Comparison of ENCODE assay signal across 25 mouse cellular contexts in genomic region chr2:20949168-20949567, GRCm38 (mm10). TPM values are rescaled to one million over a fixed set of nuclear protein-coding genes. Genes with fewer than 3 reads are reported as not detected.
A peak's percentile ranks its signal among the peaks of the same experiment; 100 is the strongest.
DNase-seq lines count a peak whose midpoint lies in the region; ATAC-seq and TF ChIP-seq lines count a peak whose summit lies in the region.
"Had no signal": no experiment of that assay in that cellular context is flagged by ENCODE, and none has a peak within 500 bp of the region (broad histone marks: within the 10 kb centered on the region; RNA-seq: fewer than 3 reads in every experiment).

No protein-coding gene starts in this region.

- peaks cover 13% of the 10 kb centered on the region for H3K4me1 ChIP-seq in heart, postnatal 0 days (ENCODE audit: control insufficient read depth, insufficient read depth)
- H3K4me1 ChIP-seq in heart, embryonic 11.5 days (ENCODE audit: control insufficient read depth, insufficient read depth, low read length): peaks cover 5% of the 10 kb centered on the region; the same call in 1 of the 2 replicates
- H3K4me1 ChIP-seq in liver, embryonic 16.5 days (ENCODE audit: control insufficient read depth, low read depth, low read length): peaks cover 10% of the 10 kb centered on the region
- H3K4me1 ChIP-seq in intestine, embryonic 16.5 days (ENCODE audit: control insufficient read depth, insufficient read depth, low read length): peaks cover 18% of the 10 kb centered on the region
- H3K4me1 ChIP-seq in stomach, postnatal 0 days (replicated peaks; ENCODE audit: control insufficient read depth, insufficient read depth): no peaks in the 10 kb centered on the region

- peak overlapping the region; percentile 43; the same call in 1 of the 2 replicates for H3K27ac ChIP-seq in heart, postnatal 0 days (ENCODE audit: low read depth)
- H3K27ac ChIP-seq in heart, embryonic 11.5 days (ENCODE audit: low read depth, low read length): no peak overlapping the region
- no peak overlapping the region for H3K27ac ChIP-seq in liver, embryonic 16.5 days (ENCODE audit: low read length)
- no peak overlapping the region for H3K27ac ChIP-seq in intestine, embryonic 16.5 days (ENCODE audit: low read length)
- H3K27ac ChIP-seq in stomach, postnatal 0 days (replicated peaks): no peak overlapping the region
- H3K27ac ChIP-seq: forebrain, embryonic 10.5 days; forebrain, embryonic 13.5 days; heart, adult 2 months; heart, embryonic 10.5 days; hindbrain, embryonic 10.5 days; hindbrain, embryonic 13.5 days had no signal

- no peak overlapping the region for H3K9ac ChIP-seq in heart, postnatal 0 days (replicated peaks; ENCODE audit: low read depth, low read length)
- H3K9ac ChIP-seq in heart, embryonic 11.5 days (ENCODE audit: low read depth, low read length): no peak overlapping the region
- H3K9ac ChIP-seq in liver, embryonic 16.5 days (ENCODE audit: low read depth, low read length): no peak overlapping the region
- H3K9ac ChIP-seq in intestine, embryonic 16.5 days (ENCODE audit: low read depth, low read length): no peak overlapping the region
- no peak overlapping the region for H3K9ac ChIP-seq in stomach, postnatal 0 days (ENCODE audit: low read length)
- H3K9ac ChIP-seq: forebrain, embryonic 13.5 days; hindbrain, embryonic 13.5 days had no signal

- no peak for TF ChIP-seq EP300 in heart, postnatal 0 days (IDR thresholded peaks at IDR 0.05; ENCODE audit: low read depth)
- no peak for TF ChIP-seq EP300 in stomach, postnatal 0 days (optimal IDR thresholded peaks at IDR 0.05)

- no peaks in the 10 kb centered on the region for H3K9me3 ChIP-seq in heart, postnatal 0 days (replicated peaks; ENCODE audit: control insufficient read depth, low read length)
- H3K9me3 ChIP-seq in heart, embryonic 11.5 days (replicated peaks; ENCODE audit: control insufficient read depth, low read length): no peaks in the 10 kb centered on the region
- no peaks in the 10 kb centered on the region for H3K9me3 ChIP-seq in liver, embryonic 16.5 days (replicated peaks; ENCODE audit: control insufficient read depth, low read length)
- H3K9me3 ChIP-seq in intestine, embryonic 16.5 days (ENCODE audit: control insufficient read depth, low read length): no peaks in the 10 kb centered on the region
- H3K9me3 ChIP-seq in stomach, postnatal 0 days (ENCODE audit: control insufficient read depth, low read length): no peaks in the 10 kb centered on the region
- H3K9me3 ChIP-seq: forebrain, embryonic 10.5 days; forebrain, embryonic 13.5 days; heart, embryonic 10.5 days; hindbrain, embryonic 10.5 days; hindbrain, embryonic 13.5 days had no signal

- H3K4me2 ChIP-seq in heart, postnatal 0 days (ENCODE audit: low read depth, low read length): no peak overlapping the region
- no peak overlapping the region for H3K4me2 ChIP-seq in heart, embryonic 11.5 days
- H3K4me2 ChIP-seq in liver, embryonic 16.5 days (ENCODE audit: low read depth, low read length): no peak overlapping the region
- no peak overlapping the region for H3K4me2 ChIP-seq in intestine, embryonic 16.5 days (ENCODE audit: low read depth, low read length)
- no peak overlapping the region for H3K4me2 ChIP-seq in stomach, postnatal 0 days (replicated peaks; ENCODE audit: low read depth)
- H3K4me2 ChIP-seq: forebrain, embryonic 13.5 days; hindbrain, embryonic 13.5 days had no signal

- TF ChIP-seq CTCF in heart, postnatal 0 days (IDR thresholded peaks at IDR 0.05; ENCODE audit: low read depth): no peak
- TF ChIP-seq CTCF in stomach, postnatal 0 days (IDR thresholded peaks at IDR 0.05; ENCODE audit: low read depth): no peak

- H3K36me3 ChIP-seq in heart, postnatal 0 days (replicated peaks; ENCODE audit: control insufficient read depth, insufficient read depth, low read length): 0 out of 2 replicates have a peak, but pooled peaks cover 2% of the 10 kb centered on the region
- no peaks in the 10 kb centered on the region for H3K36me3 ChIP-seq in heart, embryonic 11.5 days (ENCODE audit: control insufficient read depth, insufficient read depth, low read length)
- H3K36me3 ChIP-seq in liver, embryonic 16.5 days (ENCODE audit: control insufficient read depth, insufficient read depth): no peaks in the 10 kb centered on the region
- no peaks in the 10 kb centered on the region for H3K36me3 ChIP-seq in intestine, embryonic 16.5 days (ENCODE audit: control insufficient read depth, insufficient read depth, low read length)
- H3K36me3 ChIP-seq in stomach, postnatal 0 days (ENCODE audit: control insufficient read depth, insufficient read depth, low read length): no peaks in the 10 kb centered on the region
- H3K36me3 ChIP-seq: heart, embryonic 10.5 days; hindbrain, embryonic 13.5 days had no signal

- DNase-seq in heart, postnatal 0 days (ENCODE audit: low spot score): no peak
- DNase-seq in liver: no peak
- DNase-seq in stomach, postnatal 0 days (ENCODE audit: low spot score): no peak
- DNase-seq in spleen, adult 18-20 months: no peak
- DNase-seq in kidney, postnatal 4 days: no peak
- DNase-seq: adrenal gland, adult 8-10 months; adrenal gland, postnatal 25 days; cerebellum, adult 11-12 months; cerebellum, adult 8-10 months; cerebellum, postnatal 10 days; gastrocnemius, postnatal 10 days; gastrocnemius, postnatal 36 days; heart, adult 2 months; heart, postnatal 10 days; heart, postnatal 36 days had no signal

- H3K4me3 ChIP-seq in heart, postnatal 0 days (ENCODE audit: low read depth, low read length): no peak overlapping the region
- no peak overlapping the region for H3K4me3 ChIP-seq in heart, embryonic 11.5 days (ENCODE audit: low read depth, low read length)
- no peak overlapping the region for H3K4me3 ChIP-seq in liver, embryonic 16.5 days (ENCODE audit: low read depth, low read length)
- H3K4me3 ChIP-seq in intestine, embryonic 16.5 days (ENCODE audit: low read length): no peak overlapping the region
- H3K4me3 ChIP-seq in stomach, postnatal 0 days (ENCODE audit: low read depth, low read length): no peak overlapping the region
- H3K4me3 ChIP-seq: forebrain, embryonic 10.5 days; forebrain, embryonic 13.5 days; heart, adult 2 months; heart, embryonic 10.5 days; hindbrain, embryonic 10.5 days; hindbrain, embryonic 13.5 days had no signal

- 62% methylated on average over 3 of the region's 3 CpGs for WGBS in heart, postnatal 0 days
- WGBS in heart, embryonic 11.5 days (ENCODE audit: insufficient replicate concordance): 82% methylated on average over 3 of the region's 3 CpGs
- 67% methylated on average over 3 of the region's 3 CpGs for WGBS in liver, embryonic 16.5 days (ENCODE audit: insufficient replicate concordance)
- 66% methylated on average over 3 of the region's 3 CpGs for WGBS in intestine, embryonic 16.5 days
- WGBS in stomach, postnatal 0 days: 69% methylated on average over 3 of the region's 3 CpGs

- ATAC-seq in heart, postnatal 0 days (ENCODE audit: insufficient read depth, low read depth): no peak
- no peak for ATAC-seq in heart, embryonic 11.5 days (replicated peaks; ENCODE audit: insufficient number of reproducible peaks, low FRiP score, low TSS enrichment)
- ATAC-seq in liver, embryonic 16.5 days (ENCODE audit: low read depth): peak; percentile 45; the same call in 1 of the 2 replicates
- ATAC-seq in intestine, embryonic 16.5 days: peak; percentile 74
- 0 out of 2 replicates have a peak, but pooled peaks have one; percentile 12 for ATAC-seq in stomach, postnatal 0 days (ENCODE audit: low FRiP score, low TSS enrichment)
- ATAC-seq: activated CD4-positive, CD25-positive, alpha-beta regulatory T cell, adult 4 months; forebrain, embryonic 13.5 days; forebrain, embryonic 16.5 days had no signal

- no peaks in the 10 kb centered on the region for H3K27me3 ChIP-seq in heart, postnatal 0 days (ENCODE audit: control insufficient read depth, insufficient read depth, low read length)
- no peaks in the 10 kb centered on the region for H3K27me3 ChIP-seq in heart, embryonic 11.5 days (ENCODE audit: control insufficient read depth, insufficient read depth, low read length)
- H3K27me3 ChIP-seq in liver, embryonic 16.5 days (ENCODE audit: control insufficient read depth, insufficient read depth, low read depth, low read length): no peaks in the 10 kb centered on the region
- no peaks in the 10 kb centered on the region for H3K27me3 ChIP-seq in intestine, embryonic 16.5 days (replicated peaks; ENCODE audit: control insufficient read depth, insufficient read depth, low read length)
- H3K27me3 ChIP-seq in stomach, postnatal 0 days (ENCODE audit: control insufficient read depth, insufficient read depth, low read length): no peaks in the 10 kb centered on the region
- H3K27me3 ChIP-seq: forebrain, embryonic 13.5 days; hindbrain, embryonic 13.5 days had no signal

RNA-seq across cellular contexts. Expression of gene Arhgap21, which starts 19.5 kb away (rescaled TPM):
- total RNA-seq in heart, postnatal 0 days (2014; rRNA removed; ENCODE audit: low replicate concordance): 66.7 and 77.3 TPM in 2 replicates
- polyA plus RNA-seq in heart, postnatal 0 days (2015; fragmentation: Nextera tagmentation; extraction: Ambion mirVana): 10.1 and 11.4 TPM in 2 replicates
- 19.3 and 20.4 TPM in 2 replicates for polyA plus RNA-seq in heart, embryonic 11.5 days (2014; fragmentation: Nextera tagmentation; extraction: Ambion mirVana)
- 5.2 and 5.4 TPM in 2 replicates for polyA plus RNA-seq in liver, embryonic 16.5 days (2015; fragmentation: Nextera tagmentation; extraction: Ambion mirVana)
- polyA plus RNA-seq in intestine, embryonic 16.5 days (2015; fragmentation: Nextera tagmentation; extraction: Ambion mirVana): 7.4 and 7.7 TPM in 2 replicates
- polyA plus RNA-seq in stomach, postnatal 0 days (2015; fragmentation: Nextera tagmentation; extraction: Ambion mirVana): 5.2 and 5.5 TPM in 2 replicates

Comparison
In these comparisons a context has a peak if more than half of its experiments do, and no peak if none do; other contexts are left out.
1. ATAC-seq: peak in liver, embryonic 16.5 days (single experiment), intestine, embryonic 16.5 days (single experiment) and stomach, postnatal 0 days (single experiment); none in heart, postnatal 0 days (single experiment) and heart, embryonic 11.5 days (single experiment).